Mouse (Mus musculus) testis, adult 2 months (tissue): Measurements from ENCODE around the gene Gm7168. TPM values are rescaled to one million over a fixed set of nuclear protein-coding genes. Genes with fewer than 3 reads are reported as not detected.
"Not testable (repeated sequence)": the region's sequence is repeated elsewhere in the genome, so short reads cannot be mapped to it uniquely, and the experiment has no call there.

ENCODE experiments used
- H3K27ac ChIP-seq: fragments of 200-500 bp; 2 replicates; pipeline ENCODE4 v1.5.1; 2012; ENCODE audit warnings: low read depth, low read length; ENCODE audit not compliant: control insufficient read depth, insufficient read depth
- H3K27me3 ChIP-seq: fragments of 200-500 bp; 2 replicates; pipeline ENCODE4 v1.6.1; 2012; ENCODE audit warnings: mild to moderate bottlenecking, low read length, moderate library complexity; ENCODE audit not compliant: control insufficient read depth, insufficient read depth
- H3K36me3 ChIP-seq: fragments of 200-500 bp; 2 replicates; pipeline ENCODE4 v1.6.1; 2012; ENCODE audit warnings: mild to moderate bottlenecking, low read length; ENCODE audit not compliant: control insufficient read depth, insufficient read depth
- H3K4me1 ChIP-seq: fragments of 200-500 bp; 2 replicates; pipeline ENCODE4 v1.6.1; 2012; ENCODE audit warnings: low read length; ENCODE audit not compliant: control insufficient read depth, insufficient read depth
- H3K4me3 ChIP-seq: fragments of 200-500 bp; 2 replicates; pipeline ENCODE4 v1.5.1; 2012; ENCODE audit warnings: low read depth, mild to moderate bottlenecking, low read length, moderate library complexity, mixed read lengths; ENCODE audit not compliant: control insufficient read depth
- CTCF ChIP-seq: fragments of 200-500 bp; IDR thresholded peaks from 2 replicates; pipeline ENCODE4 v1.5.1; 2012; ENCODE audit warnings: low read depth, mild to moderate bottlenecking, inconsistent platforms, low read length, moderate library complexity; ENCODE audit not compliant: control insufficient read depth, insufficient read depth, insufficient replicate concordance
- POLR2A ChIP-seq: fragments of 200-500 bp; IDR thresholded peaks from 2 replicates; pipeline ENCODE4 v1.6.1; 2012; ENCODE audit warnings: low read depth, mild to moderate bottlenecking, inconsistent platforms, low read length, moderate library complexity; ENCODE audit not compliant: control insufficient read depth
- polyA plus RNA-seq: library from polyadenylated mRNA; depleted of rRNA; stranded (reverse); fragments of >200 nt; gene quantifications from 2 replicates; pipeline ENCODE4 v1.2.3, GENCODE M21; 2012; rRNA removed

Gm7168 gene
- polyA plus RNA-seq, 1 experiment = 3.9 TPM

- no peaks in the 10 kb centered on the region for H3K36me3 ChIP-seq
- no peak overlapping the region for H3K27ac ChIP-seq
- H3K4me3 ChIP-seq = no peak overlapping the region
- H3K27me3 ChIP-seq = no peaks in the 10 kb centered on the region
- H3K4me1 ChIP-seq = no peaks in the 10 kb centered on the region
- TF ChIP-seq CTCF (no peak), POLR2A (no peak)
Measured at GRCm38 (mm10) chr17:13940487-13940886, 7.7 kb upstream of the Gm7168 start.

- not testable (repeated sequence) for H3K27me3 ChIP-seq, H3K4me1 ChIP-seq, H3K36me3 ChIP-seq, H3K27ac ChIP-seq, H3K4me3 ChIP-seq
Measured at GRCm38 (mm10) chr17:13951570-13951969, 3.4 kb downstream of the Gm7168 start.

- not testable (repeated sequence) for H3K4me1 ChIP-seq, H3K36me3 ChIP-seq, H3K4me3 ChIP-seq, H3K27me3 ChIP-seq, H3K27ac ChIP-seq
Measured at GRCm38 (mm10) chr17:13958129-13958528, 10.0 kb downstream of the Gm7168 start.

- not testable (repeated sequence) for H3K36me3 ChIP-seq, H3K4me1 ChIP-seq, H3K4me3 ChIP-seq, H3K27me3 ChIP-seq, H3K27ac ChIP-seq
Measured at GRCm38 (mm10) chr17:13962245-13962644, 14.1 kb downstream of the Gm7168 start.

GRCm38 (mm10) chr17:13965048-13965447 lies 16.9 kb downstream of the Gm7168 start:
- H3K4me1 ChIP-seq = not testable (repeated sequence)

GRCm38 (mm10) chr17:13969917-13970316 lies 21.7 kb downstream of the Gm7168 start:
- H3K4me1 ChIP-seq, H3K27me3 ChIP-seq, H3K36me3 ChIP-seq, H3K4me3 ChIP-seq, H3K27ac ChIP-seq: not testable (repeated sequence)

More at GRCm38 (mm10) chr17:13965048-13965447, 16.9 kb downstream of the Gm7168 start:
- not testable (repeated sequence) for H3K27me3 ChIP-seq, H3K27ac ChIP-seq, H3K36me3 ChIP-seq, H3K4me3 ChIP-seq

GRCm38 (mm10) chr17:13970796-13971195 lies 22.6 kb downstream of the Gm7168 start:
- H3K4me1 ChIP-seq, H3K27ac ChIP-seq, H3K36me3 ChIP-seq, H3K27me3 ChIP-seq, H3K4me3 ChIP-seq: not testable (repeated sequence)

- TF ChIP-seq CTCF = no peak
- TF ChIP-seq POLR2A = no peak
- Histone ChIP-seq H3K4me1 (no peaks in the 10 kb centered on the region), H3K36me3 (no peaks in the 10 kb centered on the region), H3K27me3 (no peaks in the 10 kb centered on the region), H3K4me3 (no peak overlapping the region), H3K27ac (no peak overlapping the region)
Measured at GRCm38 (mm10) chr17:13987690-13988089, 39.5 kb downstream of the Gm7168 start.

GRCm38 (mm10) chr17:13993425-13993824 lies 45.3 kb downstream of the Gm7168 start:
- not testable (repeated sequence) for H3K4me3 ChIP-seq, H3K36me3 ChIP-seq, H3K4me1 ChIP-seq, H3K27ac ChIP-seq, H3K27me3 ChIP-seq

Other genes with a start within 250 kb of the Gm7168 start
- gene Afdn, start 187.8 kb upstream of the Gm7168 start, polyA plus RNA-seq = 15.6 and 17.6 TPM in 2 replicates
- gene Tcte2, start 186.5 kb upstream of the Gm7168 start, polyA plus RNA-seq = 262 and 285 TPM in 2 replicates
- gene Gm7356, start 55.3 kb downstream of the Gm7168 start, polyA plus RNA-seq = 29.2 and 37.8 TPM in 2 replicates
- gene Gm7358, start 111.2 kb downstream of the Gm7168 start, polyA plus RNA-seq = 23.7 and 24.0 TPM in 2 replicates